Mouse (Mus musculus) activated CD4-positive, CD25-positive, alpha-beta regulatory T cell, adult 4 months (primary cell): ENCODE measurements around the gene Prr12. TPM values are rescaled to one million over a fixed set of nuclear protein-coding genes. Genes with fewer than 3 reads are reported as not detected.
"Not testable (repeated sequence)": the region's sequence is repeated elsewhere in the genome, so short reads cannot be mapped to it uniquely, and the experiment has no call there.

ENCODE experiments used
- ATAC-seq: one replicate; pipeline ENCODE4 v1.8.0; 2017
- polyA plus RNA-seq, 2 experiments: library from polyadenylated mRNA; unstranded; fragments of 100-300 nt; shearing (Covaris generic); gene quantifications; one replicate each; pipeline ENCODE4 v1.2.1; 2017

Gene Prr12
- 10 to 100 TPM in 1 of 2 experiments, 1 to 10 TPM in 1; 9.5 to 11.4 TPM for polyA plus RNA-seq

- no peak for ATAC-seq
Observed at GRCm38 (mm10) chr7:45052862-45053116, at the start of gene Prr12. Gene Prr12 (minus strand): TSS chr7:45052881.

GRCm38 (mm10) chr7:45102441-45102840 is 49.8 kb upstream of the Prr12 start:
- ATAC-seq: no peak

DNA sequence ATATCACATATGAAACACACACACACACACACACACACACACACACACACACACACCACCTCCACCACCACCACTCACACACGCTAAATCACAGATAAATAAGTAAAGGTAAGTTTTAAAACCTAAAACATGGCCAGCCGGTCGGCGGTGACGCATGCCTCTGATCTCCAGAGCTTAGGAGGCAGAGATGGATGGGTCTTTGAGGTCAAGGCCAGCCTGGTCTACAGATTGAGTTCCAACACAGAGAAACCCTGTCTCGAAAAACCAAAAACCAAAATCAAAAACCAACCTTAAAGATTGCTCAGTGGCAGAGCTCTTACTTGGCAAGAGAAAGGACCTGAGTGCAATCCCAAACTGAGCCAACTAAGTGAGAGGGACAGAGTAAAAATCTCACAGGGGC is 47.4 kb upstream of the Prr12 start:
- ATAC-seq: no peak

DNA sequence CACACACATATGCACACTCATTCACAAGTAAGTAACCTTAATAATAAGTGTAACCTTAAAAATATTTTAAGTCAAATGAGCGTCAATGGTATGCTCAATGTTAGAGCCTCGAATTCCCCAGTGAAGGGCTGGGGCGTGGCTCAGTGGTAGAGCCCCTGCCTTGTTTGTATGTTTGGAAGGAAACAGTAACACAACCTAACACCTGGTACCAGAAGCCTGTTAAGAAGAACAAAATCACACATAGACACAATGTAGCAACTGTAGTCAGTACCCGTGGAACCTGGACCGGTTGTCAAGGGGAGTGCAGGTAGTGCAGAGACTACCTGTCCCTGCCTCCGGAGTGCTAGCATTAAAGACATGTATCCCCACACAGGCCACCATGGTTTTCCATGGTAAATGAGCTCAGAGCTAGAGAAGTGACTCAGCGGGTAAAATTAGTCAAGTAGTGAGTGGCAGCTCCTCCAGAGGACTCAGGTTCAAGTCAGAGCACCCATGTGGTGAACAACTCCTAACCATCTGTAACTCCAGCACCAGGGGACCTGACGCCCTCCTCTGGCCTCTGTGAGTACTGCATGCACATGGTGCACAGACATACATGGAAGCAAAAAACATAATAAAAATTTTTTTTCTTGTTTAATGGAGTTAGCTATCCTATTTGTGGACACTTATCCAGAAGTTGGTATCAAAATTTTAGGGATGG is 46.0 kb upstream of the Prr12 start:
- ATAC-seq: no peak

DNA sequence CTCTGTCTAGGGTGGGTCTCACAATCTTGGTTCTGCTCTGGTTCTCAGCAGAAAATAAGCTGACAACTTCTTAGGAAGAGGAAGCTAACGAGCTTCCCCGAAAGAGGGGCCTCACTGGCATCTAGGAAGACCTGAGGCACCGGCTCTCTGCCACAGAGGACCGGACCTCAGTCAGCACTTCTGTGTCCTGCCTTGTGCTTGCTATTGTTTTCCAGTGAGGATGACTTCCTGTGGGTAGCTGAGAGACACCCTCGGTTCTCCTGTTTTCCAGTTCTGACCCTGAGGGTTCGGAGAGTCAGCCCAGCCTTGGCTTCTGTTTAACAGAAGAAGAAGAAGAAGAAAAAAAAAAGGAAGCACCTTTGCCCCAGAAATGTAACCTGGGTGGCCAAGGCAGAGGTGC is 44.8 kb upstream of the Prr12 start:
- ATAC-seq: no peak

GRCm38 (mm10) chr7:45095965-45096364 is 43.3 kb upstream of the Prr12 start:
- ATAC-seq: not testable (repeated sequence)

- ATAC-seq: no peak
Observed at GRCm38 (mm10) chr7:45095367-45095766, 42.7 kb upstream of the Prr12 start.

DNA sequence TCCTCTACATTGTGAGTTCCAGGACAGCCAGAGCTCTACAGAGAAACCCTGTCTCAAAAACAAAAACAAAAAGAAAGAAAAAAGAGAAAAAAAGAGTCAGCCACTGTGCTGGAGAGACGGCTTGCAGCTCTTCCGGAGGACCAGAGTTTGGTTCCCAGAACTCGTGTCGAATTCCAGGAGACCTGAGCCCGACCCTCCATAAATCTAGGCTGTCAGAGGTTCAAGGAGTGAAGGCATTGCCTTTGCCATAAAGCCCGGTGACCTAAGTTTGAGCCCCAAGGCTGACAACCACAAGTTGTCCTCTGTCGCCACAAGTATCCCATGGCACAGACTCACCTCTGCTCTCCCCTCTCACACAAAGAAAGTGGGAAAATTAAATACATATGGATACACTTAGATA is 41.4 kb upstream of the Prr12 start:
- no peak for ATAC-seq

DNA sequence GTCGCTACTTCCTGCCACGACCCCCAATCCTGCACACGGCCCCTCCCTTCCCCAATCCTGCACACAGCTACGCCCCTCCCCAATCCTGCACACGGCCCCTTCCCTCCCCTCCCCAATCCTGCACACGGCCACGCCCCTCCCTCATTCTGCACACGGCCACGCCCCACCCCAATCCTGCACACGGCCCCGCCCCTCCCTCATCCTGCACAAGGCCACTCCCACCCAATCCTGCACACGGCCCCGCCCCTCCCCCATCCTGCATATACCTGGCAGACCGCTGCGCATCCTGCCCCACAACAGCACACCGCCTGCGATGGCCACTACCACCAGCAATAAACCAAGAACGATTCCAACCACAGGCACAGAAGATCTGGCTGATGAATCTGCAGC is 40.8 kb upstream of the Prr12 start:
- no peak for ATAC-seq

DNA sequence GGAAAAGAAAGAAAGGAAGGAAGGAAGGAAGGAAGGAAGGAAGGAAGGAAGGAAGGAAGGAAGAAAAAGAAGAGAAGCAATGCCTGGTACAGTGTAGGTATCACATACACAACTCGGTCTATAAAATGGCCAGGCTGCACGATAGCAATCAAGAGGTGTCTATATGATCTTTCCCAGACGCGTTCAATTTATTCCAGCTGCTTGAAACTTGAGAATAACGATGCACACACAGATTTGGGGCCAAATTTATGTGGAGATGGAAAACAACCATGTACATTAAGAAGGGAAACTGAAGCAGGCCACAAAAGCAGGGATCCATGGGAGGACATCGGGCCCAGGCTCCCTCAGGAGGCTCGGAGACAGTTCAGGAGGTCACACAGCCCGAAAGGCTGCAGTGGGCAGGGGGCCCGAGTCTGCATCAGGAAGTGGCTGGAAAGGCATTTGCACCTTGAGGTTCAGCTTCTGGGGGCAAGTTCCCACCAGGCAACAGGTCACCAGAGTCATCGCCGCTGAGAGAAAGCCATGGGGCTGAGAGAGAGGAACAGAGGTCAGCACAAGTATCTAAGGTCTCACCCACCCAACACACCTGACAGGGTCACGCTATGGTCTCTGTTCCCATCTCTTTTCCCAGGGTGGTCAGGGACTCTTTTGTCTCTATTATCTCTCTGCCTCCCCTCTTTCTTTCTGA is 40.3 kb upstream of the Prr12 start:
- no peak for ATAC-seq

DNA sequence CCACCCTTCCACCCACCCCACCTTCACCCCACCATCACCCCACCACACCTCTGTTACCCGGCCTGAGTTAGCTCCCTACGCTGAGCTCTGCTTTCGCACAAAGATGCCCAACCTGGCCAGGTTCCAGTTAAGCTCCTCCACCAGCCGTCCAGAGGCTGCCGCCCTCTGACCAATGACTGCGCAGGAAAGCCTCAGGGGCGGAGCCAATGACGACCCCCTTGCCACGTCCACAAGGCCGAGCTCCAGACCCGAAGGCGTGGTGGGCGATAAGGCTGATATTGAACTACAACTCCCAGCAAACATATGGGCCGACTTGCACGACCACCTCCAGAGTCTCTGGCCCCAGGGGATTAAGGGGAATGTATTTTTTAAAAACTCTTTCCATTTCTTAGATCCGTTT is 39.4 kb upstream of the Prr12 start, which contains the start of gene Rcn3:
Rcn3 (minus strand) TSS at position 174 of the 400 bp plus-strand sequence.
- ATAC-seq: no peak

DNA sequence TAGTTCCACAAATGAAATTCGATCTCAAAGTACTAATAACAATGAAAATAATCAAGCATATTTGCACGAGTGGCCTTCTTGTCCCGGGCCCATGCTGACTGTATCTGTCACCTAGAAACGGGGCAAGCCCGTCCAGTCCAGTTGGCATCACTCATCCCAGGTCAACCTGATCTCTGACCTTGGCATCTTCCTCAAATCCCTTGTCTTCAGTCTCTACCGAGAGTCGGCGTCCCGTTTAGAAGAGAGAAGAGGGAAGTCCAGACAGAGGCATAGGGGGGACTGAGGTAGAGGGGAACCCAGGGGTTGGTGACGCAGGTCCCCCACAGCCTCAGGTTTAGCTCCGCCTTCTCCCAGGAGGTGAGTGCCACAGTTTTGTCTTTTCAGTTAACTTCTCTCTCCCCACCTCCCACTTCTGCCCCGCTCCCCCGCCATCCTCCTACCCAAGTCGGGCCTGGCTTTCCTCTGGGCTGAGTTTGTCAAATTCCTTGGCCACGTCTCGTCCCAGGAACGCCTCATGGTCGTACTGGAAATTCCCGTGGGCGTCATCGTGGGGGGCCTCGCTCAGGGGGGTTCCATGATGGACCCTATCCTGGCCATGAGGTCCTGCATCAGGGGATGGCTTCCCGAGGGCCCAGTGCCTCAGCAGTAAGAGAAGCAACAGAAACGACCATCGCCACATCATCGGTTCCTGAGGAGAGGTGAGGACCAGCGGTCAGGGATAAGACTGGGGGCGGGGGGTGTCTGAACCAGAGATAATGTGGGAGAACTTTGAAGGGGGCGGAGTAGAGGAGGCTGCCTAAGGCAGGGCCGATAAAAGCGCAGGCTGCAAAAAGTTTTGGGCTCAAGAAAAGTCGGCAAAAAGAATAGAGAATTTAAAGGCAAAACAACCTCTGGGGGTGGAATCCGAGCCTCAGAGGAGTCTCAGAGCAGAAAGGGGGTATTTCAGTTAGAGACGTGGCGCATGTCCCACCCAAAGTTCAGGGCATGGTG is 38.6 kb upstream of the Prr12 start:
- ATAC-seq: no peak

DNA sequence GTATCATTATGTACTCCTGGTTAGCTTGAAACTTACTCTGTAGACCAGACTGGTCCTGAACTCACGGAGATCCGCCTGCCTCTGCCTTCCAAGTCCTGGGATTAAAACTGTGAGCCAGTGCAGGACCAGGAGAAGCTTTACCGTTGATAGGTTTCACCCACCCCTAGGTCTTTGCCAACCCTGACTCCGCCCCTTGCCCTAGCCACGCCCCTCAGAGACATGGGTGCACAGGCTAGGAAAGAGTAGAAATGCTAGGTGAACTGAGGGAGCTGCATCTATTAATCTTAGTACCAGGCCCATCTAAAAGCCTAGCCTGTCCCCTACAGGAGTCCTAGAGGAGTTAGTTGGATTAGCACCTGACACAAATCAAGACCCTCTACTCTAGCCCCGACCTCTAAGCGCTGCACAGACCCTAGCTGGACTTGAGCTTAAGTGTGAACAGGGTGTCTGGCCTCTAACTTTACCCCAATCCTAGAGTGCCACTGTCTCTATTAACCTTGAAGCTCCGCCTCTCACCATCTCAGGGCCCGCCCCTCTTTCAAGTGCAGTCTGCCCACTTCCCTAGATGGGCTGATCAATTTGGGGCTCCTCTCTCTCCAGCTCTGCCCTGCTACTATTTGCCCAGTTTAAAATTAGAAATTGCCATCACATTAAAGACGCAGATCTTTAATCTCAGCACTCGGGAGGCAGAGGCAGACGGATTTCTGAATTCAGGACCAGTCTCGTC is 37.7 kb upstream of the Prr12 start:
- ATAC-seq: no peak

GRCm38 (mm10) chr7:45088597-45088996 is 35.9 kb upstream of the Prr12 start:
- ATAC-seq: no peak

DNA sequence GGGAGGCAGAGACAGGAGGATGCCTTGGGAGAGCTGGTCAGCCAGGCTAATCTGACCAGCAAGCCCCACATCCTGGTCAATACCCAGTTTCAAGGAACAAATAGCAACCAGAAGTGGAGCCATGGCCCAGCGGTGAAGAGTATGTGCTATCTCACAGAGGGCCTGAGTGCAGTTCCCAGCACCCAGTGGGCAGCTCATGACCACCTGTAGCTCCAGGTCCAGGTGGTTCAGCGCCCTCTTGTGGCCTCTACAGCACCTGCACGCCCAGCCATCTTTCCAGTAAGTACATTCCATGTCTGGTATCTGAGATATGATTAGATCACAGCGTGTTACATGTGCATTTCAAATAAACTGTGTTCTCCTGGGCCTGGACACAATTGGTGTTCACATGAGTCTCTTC is 33.4 kb upstream of the Prr12 start:
- no peak for ATAC-seq

DNA sequence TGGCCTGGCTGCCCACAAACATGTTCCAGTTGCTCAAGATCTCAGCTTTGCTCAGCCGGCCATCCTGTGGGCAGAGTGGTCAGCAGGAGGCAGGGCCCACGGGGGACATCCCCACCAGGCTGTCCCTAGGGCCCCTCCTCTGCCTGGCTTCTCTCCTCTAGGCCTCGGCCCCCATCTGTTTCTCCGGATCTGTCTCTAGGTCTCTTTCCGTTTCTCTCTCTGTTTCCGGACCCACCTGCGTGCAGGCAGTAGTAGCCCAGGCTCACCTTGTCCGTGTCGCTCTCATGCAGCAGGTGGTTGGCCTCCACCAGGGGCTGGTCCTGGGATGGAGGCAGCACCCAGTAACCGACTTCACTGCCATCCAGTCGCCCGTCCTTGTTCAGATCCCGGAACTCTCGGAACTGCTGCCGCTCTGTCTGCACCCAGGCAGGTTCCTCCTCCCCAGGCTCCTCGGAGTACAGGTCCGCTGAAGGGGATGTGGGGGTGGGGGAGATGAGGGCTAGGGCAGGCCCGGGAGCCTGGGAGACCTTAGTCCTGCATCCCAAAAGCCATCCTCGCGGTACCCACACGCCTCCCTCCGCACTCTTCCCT is 30.7 kb upstream of the Prr12 start:
- ATAC-seq: peak; percentile 35

GRCm38 (mm10) chr7:45082401-45083299 is 30.0 kb upstream of the Prr12 start:
- peak; percentile 66 for ATAC-seq

DNA sequence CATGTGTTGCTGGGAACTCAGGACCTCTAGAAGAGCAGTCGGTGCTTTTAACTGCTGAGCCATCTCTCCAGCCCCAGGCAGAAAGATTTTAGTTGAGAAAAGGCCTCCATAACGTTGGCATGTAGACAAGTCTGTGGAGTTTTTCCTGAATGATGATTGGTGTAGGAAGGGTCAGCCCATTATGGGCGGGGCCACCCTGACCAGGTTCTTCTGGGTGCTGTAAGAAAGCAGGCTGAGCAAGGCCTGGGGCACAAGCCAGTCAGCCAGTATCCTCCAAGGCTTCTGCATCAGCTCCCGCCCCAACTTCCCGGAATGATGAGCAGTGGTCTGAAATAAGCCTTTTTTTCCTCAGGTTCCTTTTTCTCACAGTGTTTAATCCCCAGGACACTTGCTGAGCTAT is 28.3 kb upstream of the Prr12 start:
- no peak for ATAC-seq

DNA sequence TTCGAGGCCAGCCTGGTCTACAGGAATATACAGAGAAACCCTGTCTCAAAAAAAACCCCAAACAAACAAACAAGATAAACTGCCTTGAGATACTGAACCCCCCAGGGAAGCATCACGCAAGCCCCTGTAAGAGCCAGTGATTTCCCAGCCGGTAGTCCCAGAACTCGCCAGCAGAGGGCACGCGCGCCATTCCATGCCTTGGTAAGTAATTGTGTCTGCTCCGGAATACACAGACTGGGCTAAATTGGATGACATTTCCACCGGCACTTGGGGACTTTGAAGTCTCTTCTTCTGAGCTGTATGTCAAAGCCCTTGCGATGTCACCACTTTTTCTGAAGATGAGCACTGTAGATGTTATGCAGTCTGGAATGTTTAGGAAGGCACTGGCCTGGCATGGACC is 27.2 kb upstream of the Prr12 start:
- ATAC-seq: peak; percentile 50

DNA sequence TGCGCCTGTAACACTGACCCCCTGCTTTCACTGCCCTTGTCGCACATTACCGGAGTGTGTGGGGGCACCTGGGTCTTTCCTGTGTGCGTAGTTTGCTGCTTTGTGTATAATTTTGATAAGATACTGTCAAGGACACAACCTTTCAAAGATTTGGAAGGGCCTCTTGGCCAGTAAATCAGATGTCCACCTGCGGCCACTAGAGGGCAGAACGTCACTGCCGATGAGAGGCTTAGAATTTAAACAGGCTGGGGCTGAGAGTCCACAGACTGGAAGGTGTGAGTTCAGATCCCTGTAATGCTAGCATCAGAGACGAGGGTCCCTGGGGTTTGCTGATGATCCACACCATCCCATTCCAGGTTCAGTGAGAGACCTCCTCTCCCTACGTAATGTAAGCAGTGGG is 25.8 kb upstream of the Prr12 start:
- no peak for ATAC-seq

- no peak for ATAC-seq
Observed at GRCm38 (mm10) chr7:45077829-45078228, 25.1 kb upstream of the Prr12 start.
